Mouse (Mus musculus): Measurements from ENCODE around the gene Tmem135. TPM values are rescaled to one million over a fixed set of nuclear protein-coding genes. Genes with fewer than 3 reads are reported as not detected.

Tmem135 gene
- polyA plus RNA-seq, 1 experiment: 47.6 TPM

- H3K27me3 ChIP-seq (ENCODE audit: control insufficient read depth, insufficient read depth, low read length): no peaks in the 10 kb centered on the region
- 98% methylated on average over 2 of the region's 2 CpGs for WGBS
- TF ChIP-seq CTCF (IDR thresholded peaks at IDR 0.05; ENCODE audit: borderline replicate concordance, control insufficient read depth, extremely low read depth, insufficient read depth, low read length, poor library complexity): no peak
- TF ChIP-seq POLR2A (IDR thresholded peaks at IDR 0.05; ENCODE audit: control insufficient read depth, extremely low read depth, insufficient read depth, low read length, poor library complexity): no peak
- no peak for DNase-seq
- H3K27ac ChIP-seq (ENCODE audit: control insufficient read depth, insufficient read depth, low read length): no peak overlapping the region
- no peaks in the 10 kb centered on the region for H3K36me3 ChIP-seq (ENCODE audit: control insufficient read depth, insufficient read depth, low read length)
- no peak overlapping the region for H3K4me3 ChIP-seq (ENCODE audit: control insufficient read depth, insufficient read depth, low read length)
- H3K4me1 ChIP-seq (replicated peaks; ENCODE audit: control insufficient read depth, insufficient read depth, low read length): no peaks in the 10 kb centered on the region
Observed at GRCm38 (mm10) chr7:89247012-89247710, 156.9 kb downstream of the Tmem135 start.

GRCm38 (mm10) chr7:89242565-89242964 lies 161.5 kb downstream of the Tmem135 start:
- H3K27ac ChIP-seq (ENCODE audit: control insufficient read depth, insufficient read depth, low read length): no peak overlapping the region
- H3K4me3 ChIP-seq (ENCODE audit: control insufficient read depth, insufficient read depth, low read length): no peak overlapping the region
- H3K36me3 ChIP-seq (ENCODE audit: control insufficient read depth, insufficient read depth, low read length): no peaks in the 10 kb centered on the region
- H3K4me1 ChIP-seq (replicated peaks; ENCODE audit: control insufficient read depth, insufficient read depth, low read length): no peaks in the 10 kb centered on the region
- no peak for TF ChIP-seq CTCF (IDR thresholded peaks at IDR 0.05; ENCODE audit: borderline replicate concordance, control insufficient read depth, extremely low read depth, insufficient read depth, low read length, poor library complexity)
- 95% methylated on average over 4 of the region's 4 CpGs for WGBS
- no peaks in the 10 kb centered on the region for H3K27me3 ChIP-seq (ENCODE audit: control insufficient read depth, insufficient read depth, low read length)
- no peak for DNase-seq

GRCm38 (mm10) chr7:89242143-89242542 lies 161.9 kb downstream of the Tmem135 start:
- H3K27ac ChIP-seq (ENCODE audit: control insufficient read depth, insufficient read depth, low read length): no peak overlapping the region
- no peaks in the 10 kb centered on the region for H3K36me3 ChIP-seq (ENCODE audit: control insufficient read depth, insufficient read depth, low read length)
- TF ChIP-seq CTCF (IDR thresholded peaks at IDR 0.05; ENCODE audit: borderline replicate concordance, control insufficient read depth, extremely low read depth, insufficient read depth, low read length, poor library complexity) (no peak), POLR2A (IDR thresholded peaks at IDR 0.05; ENCODE audit: control insufficient read depth, extremely low read depth, insufficient read depth, low read length, poor library complexity) (no peak)
- no peaks in the 10 kb centered on the region for H3K27me3 ChIP-seq (ENCODE audit: control insufficient read depth, insufficient read depth, low read length)
- WGBS: 95% methylated on average over 2 of the region's 2 CpGs
- H3K4me3 ChIP-seq (ENCODE audit: control insufficient read depth, insufficient read depth, low read length): no peak overlapping the region
- H3K4me1 ChIP-seq (replicated peaks; ENCODE audit: control insufficient read depth, insufficient read depth, low read length): no peaks in the 10 kb centered on the region
- DNase-seq: no peak

- no peaks in the 10 kb centered on the region for H3K4me1 ChIP-seq (replicated peaks; ENCODE audit: control insufficient read depth, insufficient read depth, low read length)
- no peak overlapping the region for H3K27ac ChIP-seq (ENCODE audit: control insufficient read depth, insufficient read depth, low read length)
- no peaks in the 10 kb centered on the region for H3K36me3 ChIP-seq (ENCODE audit: control insufficient read depth, insufficient read depth, low read length)
- no peaks in the 10 kb centered on the region for H3K27me3 ChIP-seq (ENCODE audit: control insufficient read depth, insufficient read depth, low read length)
- WGBS: 94% methylated on average over 4 of the region's 4 CpGs
- TF ChIP-seq CTCF (IDR thresholded peaks at IDR 0.05; ENCODE audit: borderline replicate concordance, control insufficient read depth, extremely low read depth, insufficient read depth, low read length, poor library complexity) (no peak), POLR2A (IDR thresholded peaks at IDR 0.05; ENCODE audit: control insufficient read depth, extremely low read depth, insufficient read depth, low read length, poor library complexity) (no peak)
- H3K4me3 ChIP-seq (ENCODE audit: control insufficient read depth, insufficient read depth, low read length): no peak overlapping the region
- DNase-seq: no peak
Observed at GRCm38 (mm10) chr7:89239592-89239991, 164.4 kb downstream of the Tmem135 start.

GRCm38 (mm10) chr7:89236592-89236991 lies 167.4 kb downstream of the Tmem135 start:
- Histone ChIP-seq H3K27ac (ENCODE audit: control insufficient read depth, insufficient read depth, low read length) (no peak overlapping the region), H3K27me3 (ENCODE audit: control insufficient read depth, insufficient read depth, low read length) (no peaks in the 10 kb centered on the region), H3K36me3 (ENCODE audit: control insufficient read depth, insufficient read depth, low read length) (no peaks in the 10 kb centered on the region), H3K4me1 (replicated peaks; ENCODE audit: control insufficient read depth, insufficient read depth, low read length) (no peaks in the 10 kb centered on the region), H3K4me3 (ENCODE audit: control insufficient read depth, insufficient read depth, low read length) (no peak overlapping the region)
- 87% methylated on average over 2 of the region's 2 CpGs for WGBS
- TF ChIP-seq CTCF (IDR thresholded peaks at IDR 0.05; ENCODE audit: borderline replicate concordance, control insufficient read depth, extremely low read depth, insufficient read depth, low read length, poor library complexity) (no peak), POLR2A (IDR thresholded peaks at IDR 0.05; ENCODE audit: control insufficient read depth, extremely low read depth, insufficient read depth, low read length, poor library complexity) (no peak)
- DNase-seq: no peak

GRCm38 (mm10) chr7:89235974-89236507 lies 168.0 kb downstream of the Tmem135 start:
- Histone ChIP-seq H3K27ac (ENCODE audit: control insufficient read depth, insufficient read depth, low read length) (no peak overlapping the region), H3K36me3 (ENCODE audit: control insufficient read depth, insufficient read depth, low read length) (no peaks in the 10 kb centered on the region), H3K4me1 (replicated peaks; ENCODE audit: control insufficient read depth, insufficient read depth, low read length) (no peaks in the 10 kb centered on the region), H3K27me3 (ENCODE audit: control insufficient read depth, insufficient read depth, low read length) (no peaks in the 10 kb centered on the region), H3K4me3 (ENCODE audit: control insufficient read depth, insufficient read depth, low read length) (no peak overlapping the region)
- WGBS: 42% methylated on average over 4 of the region's 4 CpGs
- DNase-seq: no peak
- no peak for TF ChIP-seq POLR2A (IDR thresholded peaks at IDR 0.05; ENCODE audit: control insufficient read depth, extremely low read depth, insufficient read depth, low read length, poor library complexity)
- TF ChIP-seq CTCF (IDR thresholded peaks at IDR 0.05; ENCODE audit: borderline replicate concordance, control insufficient read depth, extremely low read depth, insufficient read depth, low read length, poor library complexity): no peak
